Mouse (Mus musculus): ENCODE data around the gene Igf2bp1. TPM values are rescaled to one million over a fixed set of nuclear protein-coding genes. Genes with fewer than 3 reads are reported as not detected.

Igf2bp1 gene
- total RNA-seq, 2 experiments from 2014 or later = not detected

- TF ChIP-seq CTCF (conservative IDR thresholded peaks at IDR 0.05) = no peak
- H3K4me3 ChIP-seq = no peak overlapping the region; the same call in 1 of the 2 replicates
- no peak for DNase-seq (ENCODE audit: low spot score in 2 of 2)
- H3K27ac ChIP-seq = no peak overlapping the region
Measured at GRCm38 (mm10) chr11:96003969-96004792, 1.6 kb downstream of the Igf2bp1 start.

GRCm38 (mm10) chr11:96003100-96003900 is 2.4 kb downstream of the Igf2bp1 start:
- no peak for DNase-seq (ENCODE audit: low spot score in 2 of 2)
- Histone ChIP-seq H3K27ac (no peak overlapping the region), H3K4me3 (no peak overlapping the region)
- no peak for TF ChIP-seq CTCF (conservative IDR thresholded peaks at IDR 0.05)

- TF ChIP-seq CTCF (conservative IDR thresholded peaks at IDR 0.05) = 0 out of 2 replicates have a peak, but pooled peaks have one; percentile 17
- Histone ChIP-seq H3K4me3 (no peak overlapping the region), H3K27ac (no peak overlapping the region)
- no peak for DNase-seq (ENCODE audit: low spot score in 2 of 2)
Measured at GRCm38 (mm10) chr11:95994151-95994550, 11.6 kb downstream of the Igf2bp1 start.

GRCm38 (mm10) chr11:95990886-95991708 is 14.6 kb downstream of the Igf2bp1 start:
- Histone ChIP-seq H3K27ac (peak overlapping the region; percentile 28; the same call in 1 of the 2 replicates), H3K4me3 (peak overlapping the region; percentile 50)
- DNase-seq (ENCODE audit: low spot score in 2 of 2) = peak in 1 of 2 experiments; percentile 21
- no peak for TF ChIP-seq CTCF (conservative IDR thresholded peaks at IDR 0.05)

GRCm38 (mm10) chr11:95990431-95990830 is 15.3 kb downstream of the Igf2bp1 start:
- Histone ChIP-seq H3K27ac (no peak overlapping the region), H3K4me3 (no peak overlapping the region)
- no peak for DNase-seq (ENCODE audit: low spot score in 2 of 2)
- TF ChIP-seq CTCF (conservative IDR thresholded peaks at IDR 0.05) = no peak

- H3K4me3 ChIP-seq = no peak overlapping the region
- no peak overlapping the region for H3K27ac ChIP-seq
- no peak for DNase-seq (ENCODE audit: low spot score in 2 of 2)
- TF ChIP-seq CTCF (conservative IDR thresholded peaks at IDR 0.05) = no peak
Measured at GRCm38 (mm10) chr11:95989864-95990263, 15.9 kb downstream of the Igf2bp1 start.

- Histone ChIP-seq H3K27ac (no peak overlapping the region), H3K4me3 (no peak overlapping the region)
- TF ChIP-seq CTCF (conservative IDR thresholded peaks at IDR 0.05) = no peak
- DNase-seq (ENCODE audit: low spot score in 2 of 2) = no peak
Measured at GRCm38 (mm10) chr11:95988533-95988932, 17.2 kb downstream of the Igf2bp1 start.

GRCm38 (mm10) chr11:95987854-95988447 is 17.8 kb downstream of the Igf2bp1 start:
- no peak overlapping the region for H3K4me3 ChIP-seq
- DNase-seq (ENCODE audit: low spot score in 2 of 2) = no peak
- H3K27ac ChIP-seq = no peak overlapping the region
- no peak for TF ChIP-seq CTCF (conservative IDR thresholded peaks at IDR 0.05)

GRCm38 (mm10) chr11:95982475-95982874 is 23.3 kb downstream of the Igf2bp1 start:
- no peak for TF ChIP-seq CTCF (conservative IDR thresholded peaks at IDR 0.05)
- DNase-seq (ENCODE audit: low spot score in 2 of 2) = no peak
- H3K27ac ChIP-seq = no peak overlapping the region
- no peak overlapping the region for H3K4me3 ChIP-seq

- Histone ChIP-seq H3K27ac (no peak overlapping the region), H3K4me3 (no peak overlapping the region)
- no peak for DNase-seq (ENCODE audit: low spot score in 2 of 2)
- TF ChIP-seq CTCF (conservative IDR thresholded peaks at IDR 0.05) = no peak
Measured at GRCm38 (mm10) chr11:95981804-95982203, 23.9 kb downstream of the Igf2bp1 start.

- TF ChIP-seq CTCF (conservative IDR thresholded peaks at IDR 0.05) = peak; percentile 72
- Histone ChIP-seq H3K4me3 (no peak overlapping the region), H3K27ac (no peak overlapping the region)
- no peak for DNase-seq (ENCODE audit: low spot score in 2 of 2)
Measured at GRCm38 (mm10) chr11:95980762-95981418, 24.9 kb downstream of the Igf2bp1 start.

- Histone ChIP-seq H3K27ac (no peak overlapping the region), H3K4me3 (no peak overlapping the region)
- DNase-seq (ENCODE audit: low spot score in 2 of 2) = no peak
- TF ChIP-seq CTCF (conservative IDR thresholded peaks at IDR 0.05) = peak; percentile 63
Measured at GRCm38 (mm10) chr11:95978487-95978886, 27.3 kb downstream of the Igf2bp1 start.
